Mouse (Mus musculus) testis, adult 2 months (tissue): Measurements from ENCODE around the gene Bnipl. TPM values are rescaled to one million over a fixed set of nuclear protein-coding genes. Genes with fewer than 3 reads are reported as not detected.

Experiments
- H3K27ac ChIP-seq: fragments of 200-500 bp; 2 replicates; pipeline ENCODE4 v1.5.1; 2012; ENCODE audit warnings: low read depth, low read length; ENCODE audit not compliant: control insufficient read depth, insufficient read depth
- H3K27me3 ChIP-seq: fragments of 200-500 bp; 2 replicates; pipeline ENCODE4 v1.6.1; 2012; ENCODE audit warnings: mild to moderate bottlenecking, low read length, moderate library complexity; ENCODE audit not compliant: control insufficient read depth, insufficient read depth
- H3K36me3 ChIP-seq: fragments of 200-500 bp; 2 replicates; pipeline ENCODE4 v1.6.1; 2012; ENCODE audit warnings: mild to moderate bottlenecking, low read length; ENCODE audit not compliant: control insufficient read depth, insufficient read depth
- H3K4me1 ChIP-seq: fragments of 200-500 bp; 2 replicates; pipeline ENCODE4 v1.6.1; 2012; ENCODE audit warnings: low read length; ENCODE audit not compliant: control insufficient read depth, insufficient read depth
- H3K4me3 ChIP-seq: fragments of 200-500 bp; 2 replicates; pipeline ENCODE4 v1.5.1; 2012; ENCODE audit warnings: low read depth, mild to moderate bottlenecking, low read length, moderate library complexity, mixed read lengths; ENCODE audit not compliant: control insufficient read depth
- CTCF ChIP-seq: fragments of 200-500 bp; IDR thresholded peaks from 2 replicates; pipeline ENCODE4 v1.5.1; 2012; ENCODE audit warnings: low read depth, mild to moderate bottlenecking, inconsistent platforms, low read length, moderate library complexity; ENCODE audit not compliant: control insufficient read depth, insufficient read depth, insufficient replicate concordance
- POLR2A ChIP-seq: fragments of 200-500 bp; IDR thresholded peaks from 2 replicates; pipeline ENCODE4 v1.6.1; 2012; ENCODE audit warnings: low read depth, mild to moderate bottlenecking, inconsistent platforms, low read length, moderate library complexity; ENCODE audit not compliant: control insufficient read depth
- polyA plus RNA-seq: library from polyadenylated mRNA; depleted of rRNA; stranded (reverse); fragments of >200 nt; gene quantifications from 2 replicates; pipeline ENCODE4 v1.2.3, GENCODE M21; 2012

Bnipl gene
- polyA plus RNA-seq, 1 experiment = 2.0 TPM

GRCm38 (mm10) chr3:95281216-95282126 is 30.5 kb upstream of the Bnipl start, which contains the start of the genes Mindy1 and Prune1:
Gene Mindy1 (plus strand): TSS chr3:95281345.
Gene Prune1 (minus strand): TSS chr3:95282076.
- H3K4me3 ChIP-seq = peak within 1 kb of the TSS; percentile 98
- H3K36me3 ChIP-seq = no peaks in the 10 kb centered on the region; the same call in none of the 2 replicates
- H3K4me1 ChIP-seq = peaks cover 9% of the 10 kb centered on the region
- TF ChIP-seq POLR2A (peak; percentile 27; the same call in 1 of the 2 replicates), CTCF (no peak)
- peak within 1 kb of the TSS; percentile 96 for H3K27ac ChIP-seq
- H3K27me3 ChIP-seq = no peaks in the 10 kb centered on the region

DNA sequence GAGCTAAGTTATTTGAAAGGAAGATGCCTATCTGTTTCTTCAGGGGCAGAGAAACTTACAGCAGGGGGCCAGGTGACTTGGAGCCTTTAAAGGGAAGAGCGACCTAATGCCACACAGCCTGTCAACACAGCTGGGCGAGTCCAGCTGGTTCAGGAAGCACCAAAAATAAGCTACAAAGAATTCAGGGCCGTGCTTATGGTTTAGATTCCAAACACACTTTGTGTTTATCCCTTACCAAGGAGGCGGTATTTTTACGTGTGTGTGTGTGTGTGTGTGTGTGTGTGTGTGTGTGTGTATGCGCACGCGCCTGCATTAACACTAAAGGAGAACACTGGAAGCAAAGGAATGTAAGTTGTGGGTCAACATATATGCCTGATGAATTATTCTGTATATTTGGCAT is 29.8 kb upstream of the Bnipl start:
- TF ChIP-seq POLR2A = no peak
- no peak for TF ChIP-seq CTCF
- peaks cover 9% of the 10 kb centered on the region for H3K4me1 ChIP-seq
- no peaks in the 10 kb centered on the region; the same call in none of the 2 replicates for H3K36me3 ChIP-seq
- H3K4me3 ChIP-seq = peak overlapping the region; percentile 94
- no peaks in the 10 kb centered on the region for H3K27me3 ChIP-seq
- H3K27ac ChIP-seq = peak overlapping the region; percentile 84

GRCm38 (mm10) chr3:95277149-95277551 is 26.2 kb upstream of the Bnipl start:
- TF ChIP-seq POLR2A (no peak), CTCF (no peak)
- H3K4me3 ChIP-seq = no peak overlapping the region
- peaks cover 3% of the 10 kb centered on the region for H3K4me1 ChIP-seq
- no peak overlapping the region for H3K27ac ChIP-seq
- no peaks in the 10 kb centered on the region for H3K36me3 ChIP-seq
- H3K27me3 ChIP-seq = no peaks in the 10 kb centered on the region

- Histone ChIP-seq H3K27me3 (no peaks in the 10 kb centered on the region), H3K4me1 (peaks cover 3% of the 10 kb centered on the region), H3K36me3 (no peaks in the 10 kb centered on the region), H3K27ac (no peak overlapping the region), H3K4me3 (no peak overlapping the region)
- TF ChIP-seq POLR2A = no peak
- TF ChIP-seq CTCF = no peak
Observed at GRCm38 (mm10) chr3:95276428-95276934, 25.5 kb upstream of the Bnipl start.

- H3K4me1 ChIP-seq = no peaks in the 10 kb centered on the region; the same call in 1 of the 2 replicates
- TF ChIP-seq CTCF = no peak
- H3K36me3 ChIP-seq = no peaks in the 10 kb centered on the region
- H3K27ac ChIP-seq = no peak overlapping the region
- no peak overlapping the region for H3K4me3 ChIP-seq
- no peaks in the 10 kb centered on the region for H3K27me3 ChIP-seq
Observed at GRCm38 (mm10) chr3:95275161-95275560, 24.2 kb upstream of the Bnipl start.

DNA sequence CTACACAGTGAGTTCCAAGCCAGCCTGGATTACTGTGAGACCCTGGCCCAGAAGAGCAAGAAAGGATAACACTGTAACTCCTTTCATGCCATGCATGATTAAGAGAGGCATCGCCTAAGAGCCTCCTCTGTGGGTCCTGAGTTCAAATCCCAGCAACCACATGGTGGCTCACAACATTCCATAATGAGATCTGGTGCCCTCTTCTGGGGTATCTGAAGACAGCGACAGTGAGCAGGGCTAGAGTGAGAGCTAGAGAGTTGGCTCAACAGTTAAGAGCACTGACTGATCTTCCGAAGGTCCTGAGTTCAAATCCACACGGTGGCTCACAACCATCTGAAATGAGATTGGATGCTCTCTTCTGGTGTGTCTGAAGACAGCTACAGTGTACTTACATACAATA is 23.5 kb upstream of the Bnipl start:
- no peak for TF ChIP-seq CTCF
- TF ChIP-seq POLR2A = no peak
- Histone ChIP-seq H3K4me3 (no peak overlapping the region), H3K4me1 (no peaks in the 10 kb centered on the region; the same call in 1 of the 2 replicates), H3K27ac (no peak overlapping the region), H3K27me3 (no peaks in the 10 kb centered on the region), H3K36me3 (no peaks in the 10 kb centered on the region)

- Histone ChIP-seq H3K36me3 (no peaks in the 10 kb centered on the region), H3K27ac (no peak overlapping the region), H3K4me3 (no peak overlapping the region), H3K27me3 (no peaks in the 10 kb centered on the region), H3K4me1 (no peaks in the 10 kb centered on the region; the same call in 1 of the 2 replicates)
- TF ChIP-seq CTCF (no peak), POLR2A (no peak)
Observed at GRCm38 (mm10) chr3:95273471-95273870, 22.5 kb upstream of the Bnipl start.
